Mouse (Mus musculus): ENCODE measurements around the gene Ankfy1. TPM values are rescaled to one million over a fixed set of nuclear protein-coding genes. Genes with fewer than 3 reads are reported as not detected.
"Not testable (repeated sequence)": the region's sequence is repeated elsewhere in the genome, so short reads cannot be mapped to it uniquely, and the experiment has no call there.

Ankfy1 gene
- polyA plus RNA-seq, 1 experiment from 2014 or later = 10.6 TPM

DNA sequence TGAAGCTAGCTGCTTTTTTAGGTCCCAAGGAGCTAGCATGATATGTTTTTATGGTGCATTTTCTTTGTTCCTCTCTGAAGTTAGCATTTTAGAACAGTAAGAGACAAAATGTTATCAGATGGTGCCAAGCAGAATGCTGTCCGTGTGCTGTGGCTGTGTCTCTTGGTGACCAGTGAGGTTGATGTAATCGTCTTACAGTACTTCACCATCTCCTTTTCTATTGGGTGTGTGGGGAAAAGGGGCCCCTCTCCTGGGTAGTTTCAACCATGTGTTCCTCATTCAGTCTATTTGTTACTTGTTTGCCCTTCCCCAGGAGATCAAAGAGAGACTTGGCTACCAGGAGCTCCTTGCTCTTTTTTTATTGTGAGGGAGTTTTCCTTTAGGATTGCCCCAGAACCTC, 33.4 kb downstream of the Ankfy1 start:
- Histone ChIP-seq H3K4me2 (no peak overlapping the region), H3K9ac (no peak overlapping the region), H3K36me3 (replicated peaks) (peaks cover 46% of the 10 kb centered on the region), H3K9me3 (replicated peaks) (no peaks in the 10 kb centered on the region), H3K4me3 (replicated peaks) (no peak overlapping the region), H3K27ac (replicated peaks) (no peak overlapping the region), H3K4me1 (replicated peaks) (peaks cover 4% of the 10 kb centered on the region; the same call in 1 of the 2 replicates), H3K27me3 (no peaks in the 10 kb centered on the region)
- WGBS (ENCODE audit: insufficient replicate concordance) = 36% methylated on average over 2 of the region's 2 CpGs
- ATAC-seq (ENCODE audit: insufficient read depth) = no peak

GRCm38 (mm10) chr11:72723871-72724270, 34.1 kb downstream of the Ankfy1 start:
- ATAC-seq (ENCODE audit: insufficient read depth) = no peak
- Histone ChIP-seq H3K9ac (no peak overlapping the region), H3K27ac (replicated peaks) (no peak overlapping the region), H3K4me1 (replicated peaks) (peaks cover 4% of the 10 kb centered on the region; the same call in 1 of the 2 replicates), H3K36me3 (replicated peaks) (peaks cover 50% of the 10 kb centered on the region), H3K4me2 (no peak overlapping the region), H3K4me3 (replicated peaks) (no peak overlapping the region), H3K27me3 (no peaks in the 10 kb centered on the region), H3K9me3 (replicated peaks) (no peaks in the 10 kb centered on the region)

GRCm38 (mm10) chr11:72726023-72726422, 36.2 kb downstream of the Ankfy1 start:
- Histone ChIP-seq H3K27ac (replicated peaks) (no peak overlapping the region), H3K4me2 (no peak overlapping the region), H3K9ac (no peak overlapping the region), H3K4me1 (replicated peaks) (peaks cover 4% of the 10 kb centered on the region; the same call in 1 of the 2 replicates), H3K27me3 (no peaks in the 10 kb centered on the region), H3K36me3 (replicated peaks) (peaks cover 67% of the 10 kb centered on the region), H3K4me3 (replicated peaks) (no peak overlapping the region), H3K9me3 (replicated peaks) (no peaks in the 10 kb centered on the region)
- ATAC-seq (ENCODE audit: insufficient read depth) = no peak

- H3K36me3 ChIP-seq (replicated peaks) = peaks cover 80% of the 10 kb centered on the region
- no peak for ATAC-seq (ENCODE audit: insufficient read depth)
- H3K9ac ChIP-seq = no peak overlapping the region
- no peak overlapping the region for H3K27ac ChIP-seq (replicated peaks)
- H3K4me1 ChIP-seq (replicated peaks) = no peaks in the 10 kb centered on the region
- 83% methylated on average over 3 of the region's 3 CpGs for WGBS (ENCODE audit: insufficient replicate concordance)
- no peak overlapping the region for H3K4me2 ChIP-seq
- no peak overlapping the region for H3K4me3 ChIP-seq (replicated peaks)
- H3K9me3 ChIP-seq (replicated peaks) = no peaks in the 10 kb centered on the region
- no peaks in the 10 kb centered on the region for H3K27me3 ChIP-seq
These were observed 43.9 kb downstream of the Ankfy1 start for GRCm38 (mm10) chr11:72733736-72734135.

- no peak overlapping the region for H3K27ac ChIP-seq (replicated peaks)
- ATAC-seq (ENCODE audit: insufficient read depth) = no peak
- 78% methylated on average over 4 of the region's 4 CpGs for WGBS (ENCODE audit: insufficient replicate concordance)
These were observed 45.2 kb downstream of the Ankfy1 start for GRCm38 (mm10) chr11:72734840-72735518.

GRCm38 (mm10) chr11:72735519-72735860, 45.7 kb downstream of the Ankfy1 start:
- WGBS (ENCODE audit: insufficient replicate concordance) = 74% methylated on average over 2 of the region's 2 CpGs
- no peak for ATAC-seq (ENCODE audit: insufficient read depth)
- H3K4me3 ChIP-seq (replicated peaks) = no peak overlapping the region
- no peak overlapping the region for H3K9ac ChIP-seq
- no peaks in the 10 kb centered on the region; the same call in 1 of the 2 replicates for H3K4me1 ChIP-seq (replicated peaks)
- peaks cover 79% of the 10 kb centered on the region for H3K36me3 ChIP-seq (replicated peaks)
- H3K4me2 ChIP-seq = no peak overlapping the region
- no peaks in the 10 kb centered on the region for H3K9me3 ChIP-seq (replicated peaks)
- H3K27ac ChIP-seq (replicated peaks) = no peak overlapping the region
- H3K27me3 ChIP-seq = no peaks in the 10 kb centered on the region

More at GRCm38 (mm10) chr11:72734840-72735518, 45.2 kb downstream of the Ankfy1 start:
- Histone ChIP-seq H3K36me3 (replicated peaks) (peaks cover 79% of the 10 kb centered on the region), H3K4me1 (replicated peaks) (no peaks in the 10 kb centered on the region; the same call in 1 of the 2 replicates), H3K9ac (no peak overlapping the region), H3K9me3 (replicated peaks) (no peaks in the 10 kb centered on the region), H3K27me3 (no peaks in the 10 kb centered on the region), H3K4me2 (no peak overlapping the region), H3K4me3 (replicated peaks) (no peak overlapping the region)

DNA sequence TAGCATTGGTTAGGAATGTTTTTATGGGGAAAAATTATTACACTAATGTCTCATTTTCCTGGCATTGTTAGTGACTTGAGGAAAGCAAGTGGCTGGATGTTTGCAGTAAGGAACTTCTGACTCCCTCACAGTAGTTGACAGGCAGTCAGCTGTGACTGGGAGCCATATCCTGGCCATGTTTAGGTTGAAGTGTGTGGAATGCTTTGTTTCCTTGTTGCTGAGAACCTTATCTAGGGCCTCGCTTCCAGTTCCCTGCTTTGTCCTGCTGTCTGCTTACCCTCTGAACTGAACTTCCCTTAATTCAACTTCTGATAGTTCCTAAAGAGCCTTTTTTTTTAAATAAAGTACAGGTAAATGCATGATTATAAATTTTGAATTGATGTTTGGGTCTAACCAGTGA, 46.5 kb downstream of the Ankfy1 start:
- no peak for ATAC-seq (ENCODE audit: insufficient read depth)
- Histone ChIP-seq H3K9me3 (replicated peaks) (no peaks in the 10 kb centered on the region), H3K4me1 (replicated peaks) (no peaks in the 10 kb centered on the region; the same call in 1 of the 2 replicates), H3K36me3 (replicated peaks) (peaks cover 78% of the 10 kb centered on the region), H3K4me2 (no peak overlapping the region), H3K9ac (no peak overlapping the region), H3K27ac (replicated peaks) (no peak overlapping the region), H3K27me3 (no peaks in the 10 kb centered on the region), H3K4me3 (replicated peaks) (no peak overlapping the region)
- WGBS (ENCODE audit: insufficient replicate concordance) = 73% methylated on average over 1 of the region's 1 CpGs

DNA sequence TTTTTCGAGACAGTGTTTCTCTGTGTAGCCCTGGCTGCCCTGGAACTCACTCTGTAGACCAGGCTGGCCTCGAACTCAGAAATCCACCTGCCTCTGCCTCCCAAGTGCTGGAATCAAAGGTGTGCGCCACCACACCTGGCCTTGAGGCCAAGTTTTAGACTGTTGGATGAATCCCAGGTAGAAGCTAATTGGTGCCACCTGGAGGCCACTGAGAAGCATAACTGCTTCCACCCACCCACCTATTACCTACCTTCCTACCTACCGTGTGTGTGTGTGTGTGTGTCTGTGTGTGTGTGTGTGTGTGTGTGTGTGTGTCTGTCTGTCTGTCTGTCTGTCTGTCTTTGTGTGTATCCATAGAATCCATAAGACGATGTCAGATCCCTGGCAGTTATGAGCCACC, 47.7 kb downstream of the Ankfy1 start:
- not testable (repeated sequence) for H3K4me3 ChIP-seq (replicated peaks); H3K27me3 ChIP-seq; H3K4me2 ChIP-seq; ATAC-seq (ENCODE audit: insufficient read depth); H3K4me1 ChIP-seq (replicated peaks); H3K9ac ChIP-seq; H3K9me3 ChIP-seq (replicated peaks); H3K27ac ChIP-seq (replicated peaks)
- 84% methylated on average over 5 of the region's 5 CpGs for WGBS (ENCODE audit: insufficient replicate concordance)
- H3K36me3 ChIP-seq (replicated peaks) = peaks cover 77% of the 10 kb centered on the region

DNA sequence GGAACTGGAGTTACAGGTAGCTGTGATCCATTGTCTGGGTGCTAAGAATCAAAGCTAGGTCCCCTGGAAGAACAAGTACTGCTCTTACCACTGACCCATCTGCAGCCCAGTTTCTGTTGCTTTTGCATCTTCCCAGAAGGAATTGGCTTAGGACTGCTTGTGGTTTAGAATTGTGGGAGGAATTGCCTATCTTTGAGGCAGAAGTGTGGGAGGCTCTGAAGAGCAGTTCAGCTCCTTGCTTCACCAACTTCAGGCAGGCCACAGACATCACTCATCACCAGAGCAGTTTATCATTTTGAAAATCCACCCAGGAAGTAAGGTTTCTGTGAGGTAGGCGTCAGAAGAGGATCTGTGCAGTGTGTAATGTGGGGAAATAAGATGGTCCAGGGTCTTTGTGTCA, 49.2 kb downstream of the Ankfy1 start:
- H3K4me2 ChIP-seq = no peak overlapping the region
- no peaks in the 10 kb centered on the region for H3K27me3 ChIP-seq
- 87% methylated on average over 1 of the region's 1 CpGs for WGBS (ENCODE audit: insufficient replicate concordance)
- no peak overlapping the region for H3K27ac ChIP-seq (replicated peaks)
- peaks cover 77% of the 10 kb centered on the region for H3K36me3 ChIP-seq (replicated peaks)
- no peak for ATAC-seq (ENCODE audit: insufficient read depth)
- no peak overlapping the region for H3K9ac ChIP-seq
- H3K4me1 ChIP-seq (replicated peaks) = no peaks in the 10 kb centered on the region; the same call in 1 of the 2 replicates
- no peaks in the 10 kb centered on the region for H3K9me3 ChIP-seq (replicated peaks)
- no peak overlapping the region for H3K4me3 ChIP-seq (replicated peaks)

- Histone ChIP-seq H3K9ac (no peak overlapping the region), H3K4me1 (replicated peaks) (no peaks in the 10 kb centered on the region), H3K9me3 (replicated peaks) (no peaks in the 10 kb centered on the region), H3K27ac (replicated peaks) (no peak overlapping the region), H3K36me3 (replicated peaks) (peaks cover 98% of the 10 kb centered on the region), H3K4me3 (replicated peaks) (no peak overlapping the region), H3K4me2 (no peak overlapping the region), H3K27me3 (no peaks in the 10 kb centered on the region)
- ATAC-seq (ENCODE audit: insufficient read depth) = no peak
- WGBS (ENCODE audit: insufficient replicate concordance) = 41% methylated on average over 2 of the region's 2 CpGs
These were observed 62.1 kb downstream of the Ankfy1 start for GRCm38 (mm10) chr11:72751956-72752355.

- Histone ChIP-seq H3K4me3 (replicated peaks) (no peak overlapping the region), H3K4me2 (no peak overlapping the region), H3K9me3 (replicated peaks) (no peaks in the 10 kb centered on the region), H3K27me3 (no peaks in the 10 kb centered on the region), H3K36me3 (replicated peaks) (peaks cover 99% of the 10 kb centered on the region), H3K27ac (replicated peaks) (no peak overlapping the region), H3K9ac (no peak overlapping the region), H3K4me1 (replicated peaks) (no peaks in the 10 kb centered on the region)
- WGBS (ENCODE audit: insufficient replicate concordance) = 87% methylated on average over 5 of the region's 5 CpGs
- no peak for ATAC-seq (ENCODE audit: insufficient read depth)
These were observed 68.5 kb downstream of the Ankfy1 start for GRCm38 (mm10) chr11:72758316-72758715.

- H3K9me3 ChIP-seq (replicated peaks) = no peaks in the 10 kb centered on the region
- H3K36me3 ChIP-seq (replicated peaks) = peaks cover 98% of the 10 kb centered on the region
- WGBS (ENCODE audit: insufficient replicate concordance) = 87% methylated on average over 6 of the region's 6 CpGs
These were observed 69.8 kb downstream of the Ankfy1 start for GRCm38 (mm10) chr11:72759581-72759980.

More at GRCm38 (mm10) chr11:72759581-72759980, 69.8 kb downstream of the Ankfy1 start:
- ATAC-seq (ENCODE audit: insufficient read depth) = no peak
- Histone ChIP-seq H3K4me1 (replicated peaks) (no peaks in the 10 kb centered on the region), H3K9ac (no peak overlapping the region), H3K27me3 (no peaks in the 10 kb centered on the region), H3K27ac (replicated peaks) (no peak overlapping the region), H3K4me2 (no peak overlapping the region), H3K4me3 (replicated peaks) (no peak overlapping the region)

All from liver, embryonic 15.5 days (tissue).